Mouse (Mus musculus) CH12.LX (cell line): ENCODE data around the gene Ntm.

Experiments
- CTCF ChIP-seq, 2 experiments: IDR thresholded peaks in 1 of 2; conservative IDR thresholded peaks in 1 of 2; 2 replicates each; pipeline ENCODE4 v1.5.1; 2011 to 2012; ENCODE audit warnings: low read depth in 2 of 2, low read length in 2 of 2, improper control_type of control experiment in 1 of 2, inconsistent platforms in 1 of 2, mild to moderate bottlenecking in 1 of 2, moderate library complexity in 1 of 2
- EP300 ChIP-seq: IDR thresholded peaks from 2 replicates; pipeline ENCODE4 v1.6.1; 2011; ENCODE audit warnings: low read length, improper control_type of control experiment
- MEF2A ChIP-seq: IDR thresholded peaks from 2 replicates; pipeline ENCODE4 v1.6.1; 2014; ENCODE audit warnings: low read depth, mild to moderate bottlenecking, inconsistent platforms, low read length, improper control_type of control experiment, borderline replicate concordance
- NRF1 ChIP-seq: IDR thresholded peaks from 2 replicates; pipeline ENCODE4 v1.6.1; 2014; ENCODE audit warnings: low read depth, mild to moderate bottlenecking, inconsistent platforms, low read length, improper control_type of control experiment, moderate library complexity
- POLR2A ChIP-seq: IDR thresholded peaks from 2 replicates; pipeline ENCODE4 v1.6.1; 2011; ENCODE audit warnings: low read depth, mild to moderate bottlenecking, improper control_type of control experiment, low read length
- RCOR1 ChIP-seq: conservative IDR thresholded peaks from 2 replicates; pipeline ENCODE4 v1.6.1; 2012; ENCODE audit warnings: low read depth, mild to moderate bottlenecking, inconsistent platforms, low read length, improper control_type of control experiment
- SIN3A ChIP-seq: IDR thresholded peaks from 2 replicates; pipeline ENCODE4 v1.6.1; 2012; ENCODE audit warnings: low read length, improper control_type of control experiment, inconsistent platforms

DNA sequence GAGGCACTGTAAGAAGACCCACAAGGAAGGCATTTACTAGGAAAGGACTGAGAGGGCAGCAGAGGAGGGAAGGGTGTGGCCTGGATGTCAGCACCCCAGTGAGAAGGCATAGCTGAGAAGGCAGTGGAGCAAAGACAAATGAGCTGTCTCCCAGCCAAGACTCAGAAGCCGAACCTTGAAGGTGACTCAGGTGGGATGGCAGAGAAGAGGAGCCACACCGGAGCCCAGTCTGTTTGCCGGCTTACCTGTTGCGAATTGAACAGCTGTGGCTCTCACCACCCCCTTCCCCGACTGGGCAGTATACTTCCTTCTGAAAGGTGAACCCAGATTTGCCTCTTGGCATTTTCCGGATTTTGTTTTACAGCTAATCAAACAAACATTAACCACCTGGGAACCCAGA, 902.6 kb downstream of the Ntm start:
- TF ChIP-seq MEF2A = no peak
- no peak for TF ChIP-seq RCOR1
- TF ChIP-seq POLR2A = no peak
- TF ChIP-seq SIN3A = no peak
- TF ChIP-seq NRF1 = no peak
- no peak for TF ChIP-seq EP300
- no peak for TF ChIP-seq CTCF (conservative IDR thresholded peaks at IDR 0.05 in 1 of 2, IDR thresholded peaks at IDR 0.05 in 1 of 2; ENCODE audit: low read depth in 2 of 2, low read length in 2 of 2)
